Mouse (Mus musculus) liver, embryonic 14.5 days (tissue): ENCODE measurements around the gene Smoc1.

Experiments
- CTCF ChIP-seq: IDR thresholded peaks from 2 replicates; pipeline ENCODE4 v1.5.1; 2016; ENCODE audit warnings: antibody characterized with exemption, low read depth, control low read depth
- EP300 ChIP-seq: IDR thresholded peaks from 2 replicates; pipeline ENCODE4 v1.6.1; 2016; ENCODE audit warnings: antibody characterized with exemption, low read depth

GRCm38 (mm10) chr12:80990901-80991445 lies 35.6 kb upstream of the Smoc1 start:
- TF ChIP-seq CTCF (no peak), EP300 (no peak)
